Mouse (Mus musculus): ENCODE results near the gene Slc16a14. TPM values are rescaled to one million over a fixed set of nuclear protein-coding genes. Genes with fewer than 3 reads are reported as not detected.

Slc16a14 gene
- polyA plus RNA-seq, 1 experiment from 2014 or later, result 12.0 TPM

- Histone ChIP-seq H3K27me3 (ENCODE audit: control insufficient read depth, insufficient read depth, low read length) (no peaks in the 10 kb centered on the region), H3K27ac (no peak overlapping the region), H3K4me1 (replicated peaks; ENCODE audit: control insufficient read depth, insufficient read depth, low read length) (no peaks in the 10 kb centered on the region), H3K9ac (no peak overlapping the region), H3K9me3 (ENCODE audit: control insufficient read depth, low read length) (no peaks in the 10 kb centered on the region), H3K4me3 (replicated peaks; ENCODE audit: low read length) (no peak overlapping the region), H3K4me2 (replicated peaks) (no peak overlapping the region), H3K36me3 (replicated peaks; ENCODE audit: control insufficient read depth, insufficient read depth) (no peaks in the 10 kb centered on the region)
- no peak for DNase-seq (ENCODE audit: low spot score)
- WGBS, result 63% methylated on average over 1 of the region's 1 CpGs
- ATAC-seq (ENCODE audit: low FRiP score), result no peak
Measured at GRCm38 (mm10) chr1:84861255-84861630, 73.7 kb downstream of the Slc16a14 start.

GRCm38 (mm10) chr1:84860360-84861254, 74.3 kb downstream of the Slc16a14 start:
- Histone ChIP-seq H3K4me2 (replicated peaks) (no peak overlapping the region), H3K27ac (no peak overlapping the region), H3K36me3 (replicated peaks; ENCODE audit: control insufficient read depth, insufficient read depth) (no peaks in the 10 kb centered on the region), H3K9me3 (ENCODE audit: control insufficient read depth, low read length) (no peaks in the 10 kb centered on the region), H3K4me3 (replicated peaks; ENCODE audit: low read length) (no peak overlapping the region), H3K9ac (no peak overlapping the region), H3K27me3 (ENCODE audit: control insufficient read depth, insufficient read depth, low read length) (no peaks in the 10 kb centered on the region), H3K4me1 (replicated peaks; ENCODE audit: control insufficient read depth, insufficient read depth, low read length) (no peaks in the 10 kb centered on the region)
- DNase-seq (ENCODE audit: low spot score) (no peak), ATAC-seq (ENCODE audit: low FRiP score) (peak; percentile 21; the same call in 1 of the 2 replicates)
- 85% methylated on average over 10 of the region's 10 CpGs for WGBS

GRCm38 (mm10) chr1:84859597-84859996, 75.3 kb downstream of the Slc16a14 start:
- Histone ChIP-seq H3K9me3 (ENCODE audit: control insufficient read depth, low read length) (no peaks in the 10 kb centered on the region), H3K4me1 (replicated peaks; ENCODE audit: control insufficient read depth, insufficient read depth, low read length) (no peaks in the 10 kb centered on the region), H3K36me3 (replicated peaks; ENCODE audit: control insufficient read depth, insufficient read depth) (no peaks in the 10 kb centered on the region), H3K4me2 (replicated peaks) (no peak overlapping the region), H3K4me3 (replicated peaks; ENCODE audit: low read length) (no peak overlapping the region), H3K27ac (no peak overlapping the region), H3K27me3 (ENCODE audit: control insufficient read depth, insufficient read depth, low read length) (no peaks in the 10 kb centered on the region), H3K9ac (no peak overlapping the region)
- DNase-seq (ENCODE audit: low spot score), result no peak
- WGBS, result 92% methylated on average over 6 of the region's 6 CpGs
- ATAC-seq (ENCODE audit: low FRiP score), result no peak

Other genes with a start within 250 kb of the Slc16a14 start
- 301 and 318 TPM in 2 replicates for gene Dner, start 238.9 kb downstream of the Slc16a14 start, polyA plus RNA-seq (2014; fragmentation: Nextera tagmentation; extraction: Ambion mirVana)
- gene Fbxo36, start 95.3 kb downstream of the Slc16a14 start, polyA plus RNA-seq (2014; fragmentation: Nextera tagmentation; extraction: Ambion mirVana), result 5.7 and 9.5 TPM in 2 replicates
- 55.8 and 56.5 TPM in 2 replicates for gene Trip12, start 94.6 kb downstream of the Slc16a14 start, polyA plus RNA-seq (2014; fragmentation: Nextera tagmentation; extraction: Ambion mirVana)
- gene Gm10553, start 165.0 kb upstream of the Slc16a14 start, polyA plus RNA-seq (2014; fragmentation: Nextera tagmentation; extraction: Ambion mirVana), result not detected in 2 replicates
- gene A530032D15Rik, start 174.7 kb upstream of the Slc16a14 start, polyA plus RNA-seq (2014; fragmentation: Nextera tagmentation; extraction: Ambion mirVana), result not detected in 2 replicates